Mouse (Mus musculus): ENCODE measurements around the gene Gata3. TPM values are rescaled to one million over a fixed set of nuclear protein-coding genes. Genes with fewer than 3 reads are reported as not detected.

Gata3 gene
- polyA plus RNA-seq, 1 experiment from 2014 or later, result 7.5 TPM

GRCm38 (mm10) chr2:9877966-9878563, 11.8 kb downstream of the Gata3 start:
- no peak for ATAC-seq (ENCODE audit: low FRiP score, low TSS enrichment)
- DNase-seq (ENCODE audit: low spot score), result no peak
- Histone ChIP-seq H3K27ac (replicated peaks) (peak overlapping the region; percentile 81; the same call in 1 of the 2 replicates), H3K4me1 (replicated peaks; ENCODE audit: control insufficient read depth, insufficient read depth) (peaks cover 4% of the 10 kb centered on the region; the same call in 1 of the 2 replicates), H3K27me3 (ENCODE audit: control insufficient read depth, insufficient read depth, low read length) (peaks cover 8% of the 10 kb centered on the region; the same call in 1 of the 2 replicates), H3K9ac (ENCODE audit: low read length) (peak overlapping the region; percentile 59), H3K36me3 (ENCODE audit: control insufficient read depth, insufficient read depth, low read length) (no peaks in the 10 kb centered on the region), H3K4me2 (replicated peaks; ENCODE audit: low read depth) (peak overlapping the region; percentile 91), H3K9me3 (ENCODE audit: control insufficient read depth, low read length) (no peaks in the 10 kb centered on the region), H3K4me3 (ENCODE audit: low read depth, low read length) (peak overlapping the region; percentile 51)
- 2% methylated on average over 19 of the region's 19 CpGs for WGBS
- TF ChIP-seq CTCF (IDR thresholded peaks at IDR 0.05; ENCODE audit: low read depth) (no peak), EP300 (optimal IDR thresholded peaks at IDR 0.05) (no peak)

- Histone ChIP-seq H3K4me1 (replicated peaks; ENCODE audit: control insufficient read depth, insufficient read depth) (peaks cover 4% of the 10 kb centered on the region; the same call in 1 of the 2 replicates), H3K36me3 (ENCODE audit: control insufficient read depth, insufficient read depth, low read length) (no peaks in the 10 kb centered on the region), H3K4me2 (replicated peaks; ENCODE audit: low read depth) (peak overlapping the region; percentile 91), H3K27ac (replicated peaks) (peak overlapping the region; percentile 53; the same call in 1 of the 2 replicates), H3K9me3 (ENCODE audit: control insufficient read depth, low read length) (no peaks in the 10 kb centered on the region), H3K27me3 (ENCODE audit: control insufficient read depth, insufficient read depth, low read length) (peaks cover 5% of the 10 kb centered on the region; the same call in 1 of the 2 replicates), H3K9ac (ENCODE audit: low read length) (peak overlapping the region; percentile 51), H3K4me3 (ENCODE audit: low read depth, low read length) (peak overlapping the region; percentile 51)
- ATAC-seq (ENCODE audit: low FRiP score, low TSS enrichment) (no peak), DNase-seq (ENCODE audit: low spot score) (peak; percentile 34)
- WGBS, result 2% methylated on average over 35 of the region's 35 CpGs
- TF ChIP-seq CTCF (IDR thresholded peaks at IDR 0.05; ENCODE audit: low read depth), result no peak
- TF ChIP-seq EP300 (optimal IDR thresholded peaks at IDR 0.05), result no peak
Measured at GRCm38 (mm10) chr2:9877326-9877690, 12.5 kb downstream of the Gata3 start.

- no peak for DNase-seq (ENCODE audit: low spot score)
- Histone ChIP-seq H3K4me1 (replicated peaks; ENCODE audit: control insufficient read depth, insufficient read depth) (peaks cover 4% of the 10 kb centered on the region; the same call in 1 of the 2 replicates), H3K27me3 (ENCODE audit: control insufficient read depth, insufficient read depth, low read length) (peaks cover 5% of the 10 kb centered on the region; the same call in 1 of the 2 replicates), H3K4me2 (replicated peaks; ENCODE audit: low read depth) (peak overlapping the region; percentile 91), H3K9ac (ENCODE audit: low read length) (peak overlapping the region; percentile 51), H3K27ac (replicated peaks) (no peak overlapping the region), H3K9me3 (ENCODE audit: control insufficient read depth, low read length) (no peaks in the 10 kb centered on the region), H3K36me3 (ENCODE audit: control insufficient read depth, insufficient read depth, low read length) (no peaks in the 10 kb centered on the region), H3K4me3 (ENCODE audit: low read depth, low read length) (peak overlapping the region; percentile 51)
- ATAC-seq (ENCODE audit: low FRiP score, low TSS enrichment), result no peak
- 17% methylated on average over 31 of the region's 31 CpGs for WGBS
- TF ChIP-seq CTCF (IDR thresholded peaks at IDR 0.05; ENCODE audit: low read depth), result no peak
- TF ChIP-seq EP300 (optimal IDR thresholded peaks at IDR 0.05), result no peak
Measured at GRCm38 (mm10) chr2:9876621-9877325, 13.1 kb downstream of the Gata3 start.

GRCm38 (mm10) chr2:9875676-9876357, 14.0 kb downstream of the Gata3 start:
- WGBS, result 44% methylated on average over 12 of the region's 12 CpGs
- ATAC-seq (ENCODE audit: low FRiP score, low TSS enrichment) (no peak), DNase-seq (ENCODE audit: low spot score) (no peak)
- peak overlapping the region; percentile 51 for H3K4me3 ChIP-seq (ENCODE audit: low read depth, low read length)
- TF ChIP-seq CTCF (IDR thresholded peaks at IDR 0.05; ENCODE audit: low read depth) (no peak), EP300 (optimal IDR thresholded peaks at IDR 0.05) (no peak)
- no peaks in the 10 kb centered on the region for H3K36me3 ChIP-seq (ENCODE audit: control insufficient read depth, insufficient read depth, low read length)
- peaks cover 4% of the 10 kb centered on the region; the same call in 1 of the 2 replicates for H3K4me1 ChIP-seq (replicated peaks; ENCODE audit: control insufficient read depth, insufficient read depth)
- no peak overlapping the region; the same call in 1 of the 2 replicates for H3K4me2 ChIP-seq (replicated peaks; ENCODE audit: low read depth)
- H3K27me3 ChIP-seq (ENCODE audit: control insufficient read depth, insufficient read depth, low read length), result peaks cover 3% of the 10 kb centered on the region; the same call in 1 of the 2 replicates
- H3K9me3 ChIP-seq (ENCODE audit: control insufficient read depth, low read length), result no peaks in the 10 kb centered on the region
- H3K9ac ChIP-seq (ENCODE audit: low read length), result no peak overlapping the region
- no peak overlapping the region for H3K27ac ChIP-seq (replicated peaks)

GRCm38 (mm10) chr2:9875220-9875619, 14.6 kb downstream of the Gata3 start:
- Histone ChIP-seq H3K36me3 (ENCODE audit: control insufficient read depth, insufficient read depth, low read length) (no peaks in the 10 kb centered on the region), H3K4me1 (replicated peaks; ENCODE audit: control insufficient read depth, insufficient read depth) (peaks cover 4% of the 10 kb centered on the region; the same call in 1 of the 2 replicates), H3K9ac (ENCODE audit: low read length) (no peak overlapping the region), H3K27ac (replicated peaks) (no peak overlapping the region), H3K4me3 (ENCODE audit: low read depth, low read length) (0 out of 2 replicates have a peak overlapping the region, but pooled peaks have one; percentile 4), H3K4me2 (replicated peaks; ENCODE audit: low read depth) (peak overlapping the region; percentile 23; the same call in 1 of the 2 replicates), H3K9me3 (ENCODE audit: control insufficient read depth, low read length) (no peaks in the 10 kb centered on the region), H3K27me3 (ENCODE audit: control insufficient read depth, insufficient read depth, low read length) (0 out of 2 replicates have a peak, but pooled peaks cover 2% of the 10 kb centered on the region)
- DNase-seq (ENCODE audit: low spot score) (no peak), ATAC-seq (ENCODE audit: low FRiP score, low TSS enrichment) (no peak)
- no peak for TF ChIP-seq EP300 (optimal IDR thresholded peaks at IDR 0.05)
- TF ChIP-seq CTCF (IDR thresholded peaks at IDR 0.05; ENCODE audit: low read depth), result no peak
- 28% methylated on average over 4 of the region's 4 CpGs for WGBS
